Mouse (Mus musculus) subcutaneous adipose tissue, adult 2 months (tissue): ENCODE measurements around the gene Prss58. TPM values are rescaled to one million over a fixed set of nuclear protein-coding genes. Genes with fewer than 3 reads are reported as not detected.

ENCODE experiments used
- polyA plus RNA-seq: library from polyadenylated mRNA; depleted of rRNA; stranded (reverse); fragments of >200 nt; gene quantifications from 2 replicates; pipeline ENCODE4 v1.2.3, GENCODE M21; 2012; ENCODE audit warnings: low replicate concordance; rRNA removed

The Prss58 gene
- not detected in 2 replicates for polyA plus RNA-seq

GRCm38 (mm10) chr6:40900287-40900686 is at the start of gene Prss58:
Gene Prss58 (minus strand): TSS chr6:40900387.

DNA sequence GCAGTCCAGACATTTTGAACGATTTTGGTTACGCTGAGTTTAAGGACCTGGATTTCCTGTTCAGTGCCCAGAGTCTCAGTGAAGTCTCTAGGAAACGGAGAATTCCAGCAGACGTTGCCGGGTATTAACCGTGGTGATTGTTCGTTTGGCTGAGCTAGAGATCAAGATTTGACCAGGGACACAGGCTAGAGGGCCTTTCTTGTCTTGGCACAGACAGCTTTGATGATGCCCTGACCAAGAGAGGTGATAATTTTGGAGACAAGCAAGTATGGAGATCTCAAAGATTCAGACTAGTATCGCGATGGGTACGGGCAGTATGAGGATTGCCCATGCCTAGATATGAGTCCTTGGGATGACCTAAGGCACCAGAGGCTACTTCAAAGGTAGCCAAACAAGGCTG is 40.3 kb upstream of the Prss58 start, which contains the start of gene 1700074P13Rik:
TSS of gene 1700074P13Rik (minus strand) at position 101 of the 400 bp plus-strand sequence.

GRCm38 (mm10) chr6:40887394-40887793 is 12.8 kb downstream of the Prss58 start, which contains the start of gene Moxd2:
Gene Moxd2 (minus strand): TSS chr6:40887494.

Other genes starting within 250 kb of the Prss58 start
- not detected in 2 replicates for gene Moxd2, start 12.9 kb downstream of the Prss58 start, polyA plus RNA-seq
- not detected in 2 replicates for gene 1700074P13Rik, start 40.2 kb upstream of the Prss58 start, polyA plus RNA-seq
- not detected in 2 replicates for gene Gm4744, start 51.5 kb upstream of the Prss58 start, polyA plus RNA-seq
- gene 1810009J06Rik, start 64.4 kb upstream of the Prss58 start, polyA plus RNA-seq = not detected in 2 replicates
- not detected in 2 replicates for gene Gm2663, start 99.1 kb upstream of the Prss58 start, polyA plus RNA-seq
- 0.06 and 0.10 TPM in 2 replicates for gene 2210010C04Rik, start 135.1 kb upstream of the Prss58 start, polyA plus RNA-seq